Mouse (Mus musculus) liver, embryonic 13.5 days (tissue): ENCODE data around the gene S1pr1. TPM values are rescaled to one million over a fixed set of nuclear protein-coding genes. Genes with fewer than 3 reads are reported as not detected.

Source experiments
- ATAC-seq: fragments of 200-750 bp; cut with Nextera tagmentation; 2 replicates; pipeline ENCODE4 v1.8.0; 2017; ENCODE audit warnings: low read depth, mild to moderate bottlenecking, moderate number of reproducible peaks, moderate library complexity
- DNase-seq: peaks from one replicate; pipeline ENCODE4 v3.0.0; 2022
- H3K27ac ChIP-seq: fragments of 300-500 bp; sonication (generic); 2 replicates; pipeline ENCODE4 v1.5.1; 2015; ENCODE audit warnings: moderate library complexity, mild to moderate bottlenecking, inconsistent platforms
- H3K27me3 ChIP-seq: fragments of 300-500 bp; sonication (generic); 2 replicates; pipeline ENCODE4 v1.6.1; 2015; ENCODE audit warnings: mild to moderate bottlenecking, inconsistent platforms
- H3K36me3 ChIP-seq: fragments of 300-500 bp; sonication (generic); 2 replicates; pipeline ENCODE4 v1.6.1; 2015; ENCODE audit warnings: mild to moderate bottlenecking, inconsistent platforms
- H3K4me1 ChIP-seq: fragments of 300-500 bp; sonication (generic); replicated peaks from 2 replicates; pipeline ENCODE4 v1.6.1; 2015; ENCODE audit warnings: inconsistent platforms
- H3K4me2 ChIP-seq: fragments of 300-500 bp; sonication (generic); 2 replicates; pipeline ENCODE4 v1.6.1; 2015; ENCODE audit warnings: inconsistent platforms, mild to moderate bottlenecking, moderate library complexity
- H3K4me3 ChIP-seq: fragments of 300-500 bp; sonication (generic); replicated peaks from 2 replicates; pipeline ENCODE4 v1.5.1; 2015; ENCODE audit warnings: mild to moderate bottlenecking, inconsistent platforms
- H3K9ac ChIP-seq: fragments of 300-500 bp; sonication (generic); 2 replicates; pipeline ENCODE4 v1.6.1; 2015; ENCODE audit warnings: mild to moderate bottlenecking, inconsistent platforms
- H3K9me3 ChIP-seq: fragments of 300-500 bp; sonication (generic); replicated peaks from 2 replicates; pipeline ENCODE4 v1.6.1; 2016; ENCODE audit warnings: inconsistent platforms
- WGBS: fragments of 180-500 bp; shearing (Covaris S2); methylation state at CpG from one replicate; pipeline ENCODE4 v1.1.7; 2015; ENCODE audit not compliant: insufficient replicate concordance; 5-methylcytosine and 5-hydroxymethylcytosine counted together
- polyA plus RNA-seq: library from polyadenylated mRNA; unstranded; fragments of >200 nt; fragmentation: Nextera tagmentation; extraction: Ambion mirVana; gene quantifications from 2 replicates; pipeline ENCODE4 v1.2.1, GENCODE M21; 2015

The S1pr1 gene
- polyA plus RNA-seq, 1 experiment from 2014 or later, result 7.5 TPM

DNA sequence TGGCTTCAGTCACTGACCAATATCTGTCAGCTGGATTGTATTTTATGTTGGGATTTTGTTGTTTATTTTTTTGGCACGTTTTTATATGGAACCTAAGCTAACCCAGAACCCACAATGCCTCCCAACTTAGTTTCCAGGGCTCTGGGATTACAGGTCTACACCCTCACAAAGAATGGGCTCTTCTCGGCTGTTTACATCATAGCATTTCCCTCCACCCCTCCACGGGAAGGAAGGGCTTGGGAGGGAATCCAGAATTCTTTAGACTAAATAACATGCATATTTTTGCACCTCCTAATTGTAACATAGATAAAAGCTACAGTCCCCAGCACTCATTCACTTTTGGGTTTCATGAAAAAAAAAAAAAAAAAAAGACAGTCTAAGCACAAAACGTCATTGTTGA lies 22.0 kb downstream of the S1pr1 start:
- Histone ChIP-seq H3K4me3 (no peak overlapping the region), H3K9me3 (no peaks in the 10 kb centered on the region), H3K9ac (no peak overlapping the region), H3K4me1 (peaks cover 9% of the 10 kb centered on the region; the same call in 1 of the 2 replicates), H3K27me3 (no peaks in the 10 kb centered on the region), H3K27ac (no peak overlapping the region), H3K36me3 (no peaks in the 10 kb centered on the region), H3K4me2 (0 out of 2 replicates have a peak overlapping the region, but pooled peaks have one; percentile 11)
- no peak for DNase-seq
- WGBS, result 19% methylated on average over 4 of the region's 4 CpGs
- no peak for ATAC-seq

DNA sequence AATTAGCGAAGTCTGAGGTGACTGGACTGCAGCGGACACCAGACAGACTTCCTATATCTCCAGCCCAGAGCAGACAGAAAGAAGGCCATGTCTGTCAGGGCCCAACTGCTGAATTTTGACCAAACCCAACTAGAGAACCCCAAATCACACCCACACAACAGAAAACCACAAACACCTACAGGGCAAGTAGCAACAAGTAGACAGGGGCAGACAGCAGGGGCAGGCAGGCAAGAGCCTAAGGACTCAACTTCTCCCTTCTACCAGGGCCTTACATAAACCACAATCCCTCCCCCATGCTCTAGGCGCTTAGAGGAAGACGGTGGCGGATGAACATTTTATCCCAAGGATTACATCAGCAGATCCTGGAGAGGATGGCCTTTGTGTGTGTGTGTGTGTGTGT lies 22.5 kb downstream of the S1pr1 start:
- Histone ChIP-seq H3K9me3 (no peaks in the 10 kb centered on the region), H3K4me1 (peaks cover 9% of the 10 kb centered on the region; the same call in 1 of the 2 replicates), H3K4me2 (no peak overlapping the region), H3K36me3 (no peaks in the 10 kb centered on the region), H3K4me3 (no peak overlapping the region), H3K27ac (no peak overlapping the region), H3K27me3 (no peaks in the 10 kb centered on the region), H3K9ac (no peak overlapping the region)
- DNase-seq (no peak), ATAC-seq (no peak)
- WGBS, result 54% methylated on average over 5 of the region's 5 CpGs

DNA sequence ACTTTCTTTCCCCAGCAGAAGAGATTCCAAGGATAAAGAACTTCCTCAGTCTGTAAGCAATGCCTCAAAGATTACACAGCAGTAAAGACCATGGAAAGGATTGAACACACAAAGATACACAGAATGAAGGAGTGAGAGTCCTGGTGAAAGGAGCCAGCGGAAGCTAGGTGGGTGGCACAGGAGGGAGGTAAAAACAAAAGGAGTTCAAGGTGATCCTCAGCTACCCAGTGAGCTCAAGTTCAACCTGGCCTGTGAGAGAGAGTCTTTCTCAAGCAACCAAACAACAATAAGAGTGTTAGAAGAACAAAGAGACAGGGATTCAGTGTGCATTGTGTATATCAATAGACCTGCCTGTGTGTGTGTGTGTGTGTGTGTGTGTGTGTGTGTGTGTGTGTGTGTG lies 25.0 kb downstream of the S1pr1 start:
- Histone ChIP-seq H3K4me2 (no peak overlapping the region), H3K27me3 (no peaks in the 10 kb centered on the region), H3K4me3 (no peak overlapping the region), H3K9ac (no peak overlapping the region), H3K4me1 (peaks cover 9% of the 10 kb centered on the region; the same call in 1 of the 2 replicates), H3K27ac (peak overlapping the region; percentile 45), H3K9me3 (no peaks in the 10 kb centered on the region), H3K36me3 (no peaks in the 10 kb centered on the region)
- 57% methylated on average over 1 of the region's 1 CpGs for WGBS
- ATAC-seq (no peak), DNase-seq (no peak)

DNA sequence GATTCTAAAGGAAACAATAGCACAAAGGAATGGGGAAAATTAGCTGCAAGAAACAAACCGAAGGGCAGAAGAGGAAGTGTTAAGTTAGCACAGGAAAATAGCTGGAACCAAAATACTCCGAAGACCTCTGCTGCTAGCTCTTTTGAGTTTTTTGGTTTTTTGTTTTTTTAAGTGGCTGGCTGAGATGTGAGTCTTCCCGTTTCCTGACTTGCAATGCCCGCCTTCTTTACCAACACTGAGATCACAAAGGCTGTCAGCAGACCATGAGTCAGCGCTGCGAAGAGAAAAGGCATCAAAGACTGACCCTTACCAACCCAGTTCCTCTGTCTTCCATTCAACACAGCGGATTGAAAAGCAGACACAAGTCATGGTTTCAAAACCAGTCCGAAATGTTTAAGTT lies 25.5 kb downstream of the S1pr1 start:
- WGBS, result 16% methylated on average over 8 of the region's 8 CpGs
- H3K4me3 ChIP-seq, result no peak overlapping the region

DNA sequence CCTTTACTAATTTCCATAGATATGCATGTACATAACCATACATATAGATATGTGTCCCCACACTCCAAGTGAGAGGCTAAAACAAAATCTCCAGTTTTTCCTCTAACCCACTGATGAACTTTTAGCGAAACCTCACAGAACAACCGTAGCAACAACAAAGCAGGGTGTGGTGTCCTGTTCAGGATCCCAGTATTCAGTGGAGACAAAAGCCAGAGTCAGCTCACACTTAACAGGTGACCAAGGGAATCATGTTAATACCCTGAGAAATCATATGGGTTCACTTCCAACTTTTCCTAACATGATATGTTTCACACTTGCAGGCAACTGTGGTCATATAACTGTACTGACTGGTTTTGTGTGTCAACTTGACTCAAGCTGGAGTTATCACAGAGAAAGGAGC lies 27.1 kb downstream of the S1pr1 start:
- DNase-seq (no peak), ATAC-seq (no peak)
- peaks cover 7% of the 10 kb centered on the region for H3K4me1 ChIP-seq
- H3K4me2 ChIP-seq, result no peak overlapping the region
- no peak overlapping the region for H3K4me3 ChIP-seq
- no peaks in the 10 kb centered on the region for H3K27me3 ChIP-seq
- no peaks in the 10 kb centered on the region for H3K9me3 ChIP-seq
- 63% methylated on average over 2 of the region's 2 CpGs for WGBS
- H3K9ac ChIP-seq, result no peak overlapping the region
- H3K36me3 ChIP-seq, result no peaks in the 10 kb centered on the region
- no peak overlapping the region for H3K27ac ChIP-seq

More for the DNA sequence above, 25.5 kb downstream of the S1pr1 start:
- Histone ChIP-seq H3K4me2 (peak overlapping the region; percentile 2; the same call in 1 of the 2 replicates), H3K27ac (peak overlapping the region; percentile 45), H3K9me3 (no peaks in the 10 kb centered on the region), H3K27me3 (no peaks in the 10 kb centered on the region), H3K9ac (no peak overlapping the region), H3K4me1 (peaks cover 9% of the 10 kb centered on the region; the same call in 1 of the 2 replicates), H3K36me3 (no peaks in the 10 kb centered on the region)
- ATAC-seq, result no peak
- no peak for DNase-seq

DNA sequence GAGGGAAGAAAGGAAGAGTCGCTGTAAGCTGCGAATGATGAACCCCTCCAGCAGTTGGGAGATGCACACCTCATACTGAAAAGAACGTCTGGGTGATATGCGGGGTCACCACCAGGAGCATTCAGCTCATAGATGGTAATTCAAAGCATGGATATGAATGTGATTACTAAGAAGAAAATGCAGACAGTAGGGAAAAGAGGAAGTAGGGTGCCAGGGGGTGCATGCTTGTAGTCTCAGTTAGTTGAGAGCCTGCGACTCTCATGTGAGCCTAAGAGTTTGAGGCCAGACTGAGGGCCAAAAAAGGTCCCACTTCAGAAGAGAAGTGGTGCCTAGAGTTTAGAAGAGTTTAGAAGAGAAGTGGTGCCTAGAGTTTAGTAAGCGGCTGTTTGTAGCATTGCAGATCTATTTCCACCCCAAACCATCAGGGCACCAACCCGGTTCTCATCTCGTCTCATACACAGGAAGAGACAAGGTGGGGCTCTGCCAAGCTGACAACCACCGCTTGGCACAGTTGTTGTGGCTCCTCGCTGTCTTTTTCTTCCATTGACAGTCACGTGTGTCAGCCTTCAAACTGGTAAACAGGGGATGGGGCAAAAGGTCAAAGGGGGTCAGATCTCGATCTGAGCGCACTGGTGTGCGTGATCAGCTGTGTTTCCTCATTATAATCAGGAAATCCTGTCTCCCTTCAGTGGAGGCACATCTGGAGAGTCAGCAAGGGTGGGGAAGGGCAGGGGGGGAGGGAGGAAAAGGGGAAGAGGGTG lies 32.4 kb downstream of the S1pr1 start:
- Histone ChIP-seq H3K27me3 (no peaks in the 10 kb centered on the region), H3K4me3 (no peak overlapping the region), H3K9me3 (no peaks in the 10 kb centered on the region), H3K27ac (no peak overlapping the region), H3K4me2 (no peak overlapping the region), H3K4me1 (peaks cover 12% of the 10 kb centered on the region), H3K36me3 (no peaks in the 10 kb centered on the region), H3K9ac (no peak overlapping the region)
- DNase-seq (no peak), ATAC-seq (peak; percentile 31; the same call in 1 of the 2 replicates)
- WGBS, result 26% methylated on average over 14 of the region's 14 CpGs

DNA sequence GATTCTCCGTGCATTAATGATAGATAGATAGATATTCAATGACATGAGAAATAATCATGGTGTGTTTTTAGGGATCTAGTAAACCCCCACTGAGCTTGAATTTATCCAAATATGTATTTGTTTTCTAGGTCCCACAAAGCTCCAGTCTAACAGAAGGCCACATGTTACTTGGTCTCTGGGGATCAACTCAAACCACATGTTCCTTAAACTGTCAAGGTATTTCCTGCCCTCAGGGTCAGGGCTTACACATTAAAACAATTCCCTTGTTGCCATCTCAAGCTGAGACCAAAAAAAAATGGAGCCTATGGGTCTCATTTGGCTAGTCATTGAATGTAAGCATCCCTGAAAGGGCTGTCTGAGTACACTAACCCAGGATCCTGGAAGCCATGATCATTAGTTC lies 33.7 kb downstream of the S1pr1 start:
- H3K27ac ChIP-seq, result no peak overlapping the region
- WGBS, result 66% methylated on average over 1 of the region's 1 CpGs
- no peaks in the 10 kb centered on the region for H3K27me3 ChIP-seq
- H3K4me2 ChIP-seq, result no peak overlapping the region
- H3K4me1 ChIP-seq, result peaks cover 12% of the 10 kb centered on the region
- H3K4me3 ChIP-seq, result no peak overlapping the region
- no peak for ATAC-seq
- H3K36me3 ChIP-seq, result no peaks in the 10 kb centered on the region
- no peaks in the 10 kb centered on the region for H3K9me3 ChIP-seq
- H3K9ac ChIP-seq, result no peak overlapping the region
- no peak for DNase-seq

DNA sequence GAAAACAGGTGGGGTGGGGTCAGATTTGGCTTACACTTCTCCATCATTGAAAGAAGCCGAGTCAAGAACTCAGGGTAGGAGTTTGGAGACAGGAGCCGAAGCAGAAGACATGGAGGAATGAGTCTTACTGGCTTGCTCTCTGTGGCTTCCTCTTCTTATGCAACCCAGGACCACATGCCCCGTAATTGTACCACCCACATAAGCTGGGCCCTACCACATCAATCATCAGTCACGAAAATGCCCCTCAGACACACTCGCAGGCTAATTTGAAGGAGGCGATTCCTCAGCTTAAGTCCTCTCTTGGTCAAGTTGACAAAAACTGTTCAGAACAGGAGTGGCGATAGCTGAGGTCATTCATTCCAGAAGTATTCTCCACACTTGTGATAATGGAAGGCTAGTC lies 35.9 kb downstream of the S1pr1 start:
- peaks cover 20% of the 10 kb centered on the region for H3K4me1 ChIP-seq
- H3K9me3 ChIP-seq, result no peaks in the 10 kb centered on the region
- no peaks in the 10 kb centered on the region for H3K36me3 ChIP-seq
- no peak for ATAC-seq
- 41% methylated on average over 7 of the region's 7 CpGs for WGBS
- no peak overlapping the region for H3K4me2 ChIP-seq
- no peak overlapping the region for H3K4me3 ChIP-seq
- no peaks in the 10 kb centered on the region for H3K27me3 ChIP-seq
- no peak overlapping the region for H3K27ac ChIP-seq
- DNase-seq, result no peak
- no peak overlapping the region for H3K9ac ChIP-seq

DNA sequence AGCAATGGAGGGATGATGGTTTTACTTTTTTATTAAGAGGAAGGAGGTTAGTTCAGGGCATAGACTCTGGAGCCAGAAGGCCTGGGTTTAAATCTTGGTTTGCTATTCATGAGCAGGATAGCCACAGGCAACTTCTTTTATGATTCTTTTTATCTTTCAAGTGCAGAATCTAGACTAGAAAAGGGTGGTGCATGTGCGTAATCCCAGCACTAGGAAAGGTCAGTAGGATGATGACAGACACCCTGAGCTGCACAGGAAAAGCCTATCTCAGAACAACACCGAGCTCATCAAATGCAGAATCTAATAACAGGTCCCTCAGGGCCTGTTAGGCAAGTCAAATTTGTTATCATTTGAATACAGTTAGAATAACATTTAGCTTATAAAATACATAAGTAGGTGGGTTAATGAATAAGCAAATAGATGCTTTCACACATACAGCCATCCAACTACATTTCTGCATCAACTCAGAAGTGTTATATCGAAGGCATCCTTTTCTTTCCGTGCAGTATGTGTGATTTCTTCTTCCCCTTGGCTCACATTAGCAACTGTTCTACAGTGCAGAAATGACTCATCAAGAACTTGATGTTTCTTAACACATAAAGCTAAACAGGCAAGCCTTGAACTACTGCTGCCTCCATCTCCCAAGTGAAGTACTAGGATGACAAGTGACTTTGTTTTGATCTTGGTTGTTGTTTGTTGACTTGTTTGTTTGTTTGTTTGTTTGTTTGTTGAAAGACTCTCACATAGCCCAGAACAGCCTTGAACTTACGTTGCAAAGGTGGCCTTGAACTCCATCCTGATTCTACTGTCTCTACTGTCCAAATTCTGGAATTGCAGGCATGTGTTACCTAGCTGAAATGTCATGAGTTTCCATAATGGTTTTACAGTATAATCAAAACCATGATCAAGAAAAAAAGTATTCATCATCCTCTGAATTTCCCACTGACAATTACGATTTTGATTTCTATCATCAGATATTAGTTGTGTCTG lies 39.0 kb downstream of the S1pr1 start:
- Histone ChIP-seq H3K27ac (no peak overlapping the region), H3K4me2 (no peak overlapping the region), H3K36me3 (no peaks in the 10 kb centered on the region), H3K4me1 (peaks cover 20% of the 10 kb centered on the region), H3K27me3 (no peaks in the 10 kb centered on the region), H3K4me3 (no peak overlapping the region), H3K9ac (no peak overlapping the region), H3K9me3 (no peaks in the 10 kb centered on the region)
- 49% methylated on average over 6 of the region's 6 CpGs for WGBS
- no peak for DNase-seq
- ATAC-seq, result no peak

DNA sequence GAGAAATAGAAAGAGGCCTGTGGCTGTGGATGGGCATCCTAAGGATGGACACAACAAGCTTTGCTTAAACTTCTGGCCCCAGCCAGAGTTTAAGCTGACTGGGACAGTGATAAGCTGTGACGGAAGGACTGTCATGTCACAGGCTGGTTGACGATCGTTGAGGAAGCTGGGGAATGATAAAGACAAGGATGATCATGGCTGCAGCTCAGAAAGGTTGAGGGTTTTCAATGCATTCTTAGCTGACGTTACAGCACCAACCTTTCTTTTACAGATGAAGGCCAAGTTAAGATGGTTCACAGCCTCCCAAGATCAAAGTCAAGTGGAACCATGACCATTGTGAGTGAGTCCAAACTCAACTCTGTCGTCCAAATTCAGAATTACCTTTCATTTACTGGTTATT lies 40.2 kb downstream of the S1pr1 start:
- H3K9ac ChIP-seq, result no peak overlapping the region
- no peak overlapping the region for H3K27ac ChIP-seq
- DNase-seq (no peak), ATAC-seq (no peak)
- WGBS, result 25% methylated on average over 5 of the region's 5 CpGs
- H3K4me1 ChIP-seq, result peaks cover 20% of the 10 kb centered on the region
- no peaks in the 10 kb centered on the region for H3K27me3 ChIP-seq
- H3K4me2 ChIP-seq, result no peak overlapping the region
- no peaks in the 10 kb centered on the region for H3K9me3 ChIP-seq
- H3K4me3 ChIP-seq, result no peak overlapping the region
- no peaks in the 10 kb centered on the region for H3K36me3 ChIP-seq

DNA sequence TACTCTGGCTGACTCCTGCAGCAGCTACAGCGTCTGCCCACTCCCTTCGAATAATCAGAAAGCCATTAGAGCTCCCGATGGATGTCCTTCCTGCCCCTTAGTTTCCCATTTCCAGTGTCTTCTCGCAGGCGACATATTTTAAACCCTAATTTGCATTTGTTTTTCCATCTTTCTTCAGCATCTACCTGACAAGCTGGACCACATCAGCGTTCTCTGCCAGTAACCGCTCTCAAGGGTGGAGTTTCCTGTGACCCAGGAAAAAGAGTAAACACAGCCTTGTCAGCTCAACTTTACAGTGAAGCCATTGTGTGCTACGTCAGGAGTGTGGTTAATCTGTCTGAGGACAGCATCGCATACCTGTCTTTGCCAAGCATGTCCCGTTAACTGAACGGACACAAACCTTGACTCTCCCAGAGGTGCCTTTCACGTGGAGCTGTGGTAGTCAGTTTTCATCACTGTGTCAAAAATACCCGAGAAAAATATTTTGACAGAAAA lies 41.2 kb downstream of the S1pr1 start:
- H3K4me2 ChIP-seq, result peak overlapping the region; percentile 45
- H3K4me3 ChIP-seq, result no peak overlapping the region; the same call in 1 of the 2 replicates
- H3K9ac ChIP-seq, result no peak overlapping the region
- WGBS, result 16% methylated on average over 13 of the region's 13 CpGs
- H3K9me3 ChIP-seq, result no peaks in the 10 kb centered on the region
- DNase-seq (no peak), ATAC-seq (no peak)
- no peak overlapping the region for H3K27ac ChIP-seq
- H3K36me3 ChIP-seq, result no peaks in the 10 kb centered on the region
- H3K27me3 ChIP-seq, result no peaks in the 10 kb centered on the region
- peaks cover 20% of the 10 kb centered on the region for H3K4me1 ChIP-seq
